Mouse (Mus musculus) stomach, embryonic 14.5 days (tissue): ENCODE data around the gene Fam166a. TPM values are rescaled to one million over a fixed set of nuclear protein-coding genes. Genes with fewer than 3 reads are reported as not detected.

Source experiments
- ATAC-seq: fragments of 200-750 bp; cut with Nextera tagmentation; 2 replicates; pipeline ENCODE4 v1.8.0; 2017; ENCODE audit warnings: low read depth, moderate TSS enrichment; ENCODE audit not compliant: insufficient number of reproducible peaks, insufficient read depth, low FRiP score
- H3K27ac ChIP-seq: fragments of 300-500 bp; sonication (generic); 2 replicates; pipeline ENCODE4 v1.5.1; 2014; ENCODE audit warnings: mild to moderate bottlenecking, low read length, moderate library complexity, mixed read lengths
- H3K27me3 ChIP-seq: fragments of 300-500 bp; sonication (generic); 2 replicates; pipeline ENCODE4 v1.6.1; 2014; ENCODE audit warnings: low read length, control low read depth, mixed read lengths; ENCODE audit not compliant: control insufficient read depth, insufficient read depth
- H3K36me3 ChIP-seq: fragments of 300-500 bp; sonication (generic); 2 replicates; pipeline ENCODE4 v1.6.1; 2014; ENCODE audit warnings: mild to moderate bottlenecking, control low read depth, low read length, moderate library complexity, mixed read lengths; ENCODE audit not compliant: control insufficient read depth, insufficient read depth
- H3K4me1 ChIP-seq: fragments of 300-500 bp; sonication (generic); 2 replicates; pipeline ENCODE4 v1.6.1; 2014; ENCODE audit warnings: low read length, control low read depth, mixed read lengths; ENCODE audit not compliant: control insufficient read depth, insufficient read depth
- H3K4me2 ChIP-seq: fragments of 300-500 bp; sonication (generic); replicated peaks from 2 replicates; pipeline ENCODE4 v1.6.1; 2014; ENCODE audit warnings: low read depth, low read length, control low read depth
- H3K4me3 ChIP-seq: fragments of 300-500 bp; sonication (generic); 2 replicates; pipeline ENCODE4 v1.5.1; 2014; ENCODE audit warnings: low read depth, low read length, control low read depth
- H3K9ac ChIP-seq: fragments of 300-500 bp; sonication (generic); replicated peaks from 2 replicates; pipeline ENCODE4 v1.6.1; 2014; ENCODE audit warnings: low read depth, mild to moderate bottlenecking, control low read depth, low read length, moderate library complexity, mixed read lengths
- H3K9me3 ChIP-seq: fragments of 300-500 bp; sonication (generic); 2 replicates; pipeline ENCODE4 v1.6.1; 2016; ENCODE audit warnings: low read depth, low read length, control low read depth; ENCODE audit not compliant: control insufficient read depth
- WGBS: fragments of 180-500 bp; shearing (Covaris S2); extraction: QIAGEN DNeasy Blood & Tissue Kit; methylation state at CpG from one replicate; pipeline ENCODE4 v1.1.7; 2014; 5-methylcytosine and 5-hydroxymethylcytosine counted together
- polyA plus RNA-seq: library from polyadenylated mRNA; unstranded; fragments of >200 nt; fragmentation: Nextera tagmentation; extraction: Ambion mirVana; gene quantifications from 2 replicates; pipeline ENCODE4 v1.2.1, GENCODE M21; 2014

The Fam166a gene
- polyA plus RNA-seq, 1 experiment from 2014 or later = not detected

GRCm38 (mm10) chr2:25267241-25267640, 48.7 kb downstream of the Fam166a start:
- Histone ChIP-seq H3K4me2 (no peak overlapping the region), H3K27ac (no peak overlapping the region; the same call in 1 of the 2 replicates), H3K4me3 (no peak overlapping the region), H3K9me3 (no peaks in the 10 kb centered on the region), H3K27me3 (no peaks in the 10 kb centered on the region; the same call in none of the 2 replicates), H3K9ac (no peak overlapping the region), H3K4me1 (peaks cover 17% of the 10 kb centered on the region; the same call in 1 of the 2 replicates), H3K36me3 (peaks cover 13% of the 10 kb centered on the region; the same call in 1 of the 2 replicates)
- no peak for ATAC-seq

DNA sequence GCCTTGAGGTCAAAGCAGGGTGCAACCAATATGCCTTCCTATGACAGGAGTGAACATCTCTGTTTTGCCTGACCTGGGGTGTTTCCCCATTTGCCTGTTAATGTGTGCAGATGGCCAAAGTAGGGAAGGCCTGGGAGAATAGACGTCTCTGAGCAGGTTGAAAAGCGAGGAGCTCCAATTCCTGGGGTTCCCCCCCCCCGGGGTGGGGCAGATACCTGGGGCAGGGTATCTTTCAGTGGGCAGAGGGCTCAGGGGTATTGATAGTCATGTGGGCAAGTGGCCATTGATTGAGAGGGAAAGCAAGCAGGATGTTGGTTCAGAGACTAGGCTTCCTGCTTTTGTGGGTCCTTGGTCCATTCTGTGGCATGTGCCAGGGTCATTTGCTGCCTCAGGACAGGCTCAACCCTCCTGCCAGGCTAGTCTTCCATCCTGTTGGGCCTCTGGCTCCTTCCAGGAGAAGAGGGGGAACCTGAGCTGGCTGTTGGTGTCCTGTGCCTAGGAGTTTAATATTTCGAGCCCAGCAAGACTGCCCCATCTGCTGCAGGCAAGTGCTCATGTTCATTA, 49.3 kb downstream of the Fam166a start:
- H3K4me1 ChIP-seq = peaks cover 17% of the 10 kb centered on the region; the same call in 1 of the 2 replicates
- H3K4me3 ChIP-seq = no peak overlapping the region
- H3K27me3 ChIP-seq = no peaks in the 10 kb centered on the region; the same call in none of the 2 replicates

More for the DNA sequence above, 49.3 kb downstream of the Fam166a start:
- Histone ChIP-seq H3K27ac (no peak overlapping the region), H3K36me3 (peaks cover 13% of the 10 kb centered on the region; the same call in 1 of the 2 replicates), H3K4me2 (no peak overlapping the region), H3K9ac (no peak overlapping the region), H3K9me3 (no peaks in the 10 kb centered on the region)
- ATAC-seq = no peak
- 75% methylated on average over 4 of the region's 4 CpGs for WGBS

Other genes with a start within 250 kb of the Fam166a start
- gene Mrpl41, start 243.6 kb upstream of the Fam166a start, polyA plus RNA-seq = 114 and 129 TPM in 2 replicates
- gene Pnpla7, start 242.7 kb upstream of the Fam166a start, polyA plus RNA-seq = 5.2 and 6.5 TPM in 2 replicates
- gene Nsmf, start 164.4 kb upstream of the Fam166a start, polyA plus RNA-seq = 59.5 and 60.3 TPM in 2 replicates
- gene Entpd8, start 138.4 kb upstream of the Fam166a start, polyA plus RNA-seq = 0.26 and 0.53 TPM in 2 replicates
- 2.3 and 5.0 TPM in 2 replicates for gene Noxa1, start 123.6 kb upstream of the Fam166a start, polyA plus RNA-seq
- 8.0 and 8.9 TPM in 2 replicates for gene Nrarp, start 38.0 kb upstream of the Fam166a start, polyA plus RNA-seq
- gene Tor4a, start 21.9 kb upstream of the Fam166a start, polyA plus RNA-seq = 12.8 and 15.8 TPM in 2 replicates
- 102 TPM in 2 replicates for gene Nelfb, start 7.3 kb upstream of the Fam166a start, polyA plus RNA-seq
- not detected in 2 replicates for gene Stpg3, start 4.1 kb upstream of the Fam166a start, polyA plus RNA-seq
- gene Tubb4b, start 6.0 kb downstream of the Fam166a start, polyA plus RNA-seq = 512 and 519 TPM in 2 replicates
- gene Slc34a3, start 15.6 kb downstream of the Fam166a start, polyA plus RNA-seq = 0.14 TPM in 1 of 2 replicates, not detected in the other
- gene Rnf224, start 18.0 kb downstream of the Fam166a start, polyA plus RNA-seq = not detected in 2 replicates
- gene Rnf208, start 23.5 kb downstream of the Fam166a start, polyA plus RNA-seq = 10.9 and 11.9 TPM in 2 replicates
- 0.49 and 1.0 TPM in 2 replicates for gene Cysrt1, start 23.7 kb downstream of the Fam166a start, polyA plus RNA-seq
- gene AL732309.1, start 28.1 kb downstream of the Fam166a start, polyA plus RNA-seq = 5.9 and 8.5 TPM in 2 replicates
- 14.7 and 16.8 TPM in 2 replicates for gene Tmem203, start 36.7 kb downstream of the Fam166a start, polyA plus RNA-seq
- 6.2 and 8.5 TPM in 2 replicates for gene Tprn, start 43.9 kb downstream of the Fam166a start, polyA plus RNA-seq
- gene Ssna1, start 53.7 kb downstream of the Fam166a start, polyA plus RNA-seq = 241 and 246 TPM in 2 replicates
- gene Anapc2, start 53.7 kb downstream of the Fam166a start, polyA plus RNA-seq = 108 and 116 TPM in 2 replicates
- gene Tmem210, start 69.4 kb downstream of the Fam166a start, polyA plus RNA-seq = not detected in 2 replicates
- gene Lrrc26, start 71.2 kb downstream of the Fam166a start, polyA plus RNA-seq = 1.9 and 3.4 TPM in 2 replicates
- 1.8 and 3.2 TPM in 2 replicates for gene Grin1, start 100.4 kb downstream of the Fam166a start, polyA plus RNA-seq
- 98.7 and 111 TPM in 2 replicates for gene Man1b1, start 113.6 kb downstream of the Fam166a start, polyA plus RNA-seq
- gene Dpp7, start 137.6 kb downstream of the Fam166a start, polyA plus RNA-seq = 16.8 and 19.5 TPM in 2 replicates
- gene Uap1l1, start 146.9 kb downstream of the Fam166a start, polyA plus RNA-seq = 21.9 and 27.2 TPM in 2 replicates
- gene Sapcd2, start 153.6 kb downstream of the Fam166a start, polyA plus RNA-seq = 31.3 and 36.4 TPM in 2 replicates
- gene Entpd2, start 177.1 kb downstream of the Fam166a start, polyA plus RNA-seq = 8.0 and 9.0 TPM in 2 replicates
- gene Npdc1, start 180.6 kb downstream of the Fam166a start, polyA plus RNA-seq = 48.3 and 53.7 TPM in 2 replicates
- gene Fut7, start 204.5 kb downstream of the Fam166a start, polyA plus RNA-seq = 0.12 TPM in 1 of 2 replicates, not detected in the other
- gene Abca2, start 210.0 kb downstream of the Fam166a start, polyA plus RNA-seq = 5.4 and 6.4 TPM in 2 replicates
- gene Clic3, start 238.1 kb downstream of the Fam166a start, polyA plus RNA-seq = 7.2 and 9.0 TPM in 2 replicates
- 30.3 and 34.2 TPM in 2 replicates for gene Paxx, start 242.3 kb downstream of the Fam166a start, polyA plus RNA-seq